Mouse (Mus musculus): Measurements from ENCODE around the gene Agmo.
A peak's percentile ranks its signal among the peaks of the same experiment; 100 is the strongest.

Agmo gene

DNA sequence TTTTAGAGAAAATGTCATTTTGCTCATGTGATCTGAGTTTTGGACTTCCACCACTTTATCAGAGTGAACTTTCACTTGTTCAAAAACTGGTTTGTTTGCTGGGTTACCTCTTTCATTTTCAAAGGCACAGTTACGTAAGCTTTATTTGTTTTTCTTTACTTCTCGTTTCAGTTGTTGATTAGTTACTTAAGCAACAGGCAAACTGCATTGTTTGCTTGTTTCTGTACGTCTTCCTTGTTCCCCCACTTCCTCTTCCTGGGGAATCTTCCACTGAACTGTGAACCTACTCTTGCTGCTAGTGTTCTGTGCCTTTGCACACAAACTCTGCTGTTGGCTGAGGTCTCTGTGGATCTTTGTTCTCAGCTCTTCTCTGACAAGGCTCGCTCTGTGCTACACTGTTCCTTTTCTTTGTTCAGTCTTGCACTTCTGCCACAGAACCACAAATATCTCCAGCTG, at the start of gene Agmo:
TSS of gene Agmo (plus strand) at position 76 of the 456 bp plus-strand sequence.
- DNase-seq (ENCODE audit: low spot score): peak; percentile 20

DNA sequence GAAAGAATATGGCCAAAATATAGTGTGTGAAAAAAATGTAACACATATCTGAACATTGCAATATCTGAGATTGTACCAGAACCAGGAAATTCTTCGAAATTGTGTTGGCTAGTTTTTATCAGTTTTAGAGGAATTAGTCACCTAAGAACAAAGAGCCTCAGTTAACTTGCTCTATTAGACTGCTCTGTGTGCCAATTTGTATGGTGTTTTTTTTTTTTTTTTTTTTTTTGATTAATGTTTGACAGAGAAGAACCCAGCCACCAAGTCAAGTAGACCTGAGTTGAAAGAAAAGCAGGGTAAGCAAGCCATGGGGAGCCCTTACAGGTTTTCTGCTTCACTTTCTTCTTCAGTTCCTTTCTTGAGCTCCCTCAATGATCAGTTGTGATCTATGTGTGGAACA, 10.3 kb upstream of the Agmo start:
- no peak for DNase-seq (ENCODE audit: low spot score)

DNA sequence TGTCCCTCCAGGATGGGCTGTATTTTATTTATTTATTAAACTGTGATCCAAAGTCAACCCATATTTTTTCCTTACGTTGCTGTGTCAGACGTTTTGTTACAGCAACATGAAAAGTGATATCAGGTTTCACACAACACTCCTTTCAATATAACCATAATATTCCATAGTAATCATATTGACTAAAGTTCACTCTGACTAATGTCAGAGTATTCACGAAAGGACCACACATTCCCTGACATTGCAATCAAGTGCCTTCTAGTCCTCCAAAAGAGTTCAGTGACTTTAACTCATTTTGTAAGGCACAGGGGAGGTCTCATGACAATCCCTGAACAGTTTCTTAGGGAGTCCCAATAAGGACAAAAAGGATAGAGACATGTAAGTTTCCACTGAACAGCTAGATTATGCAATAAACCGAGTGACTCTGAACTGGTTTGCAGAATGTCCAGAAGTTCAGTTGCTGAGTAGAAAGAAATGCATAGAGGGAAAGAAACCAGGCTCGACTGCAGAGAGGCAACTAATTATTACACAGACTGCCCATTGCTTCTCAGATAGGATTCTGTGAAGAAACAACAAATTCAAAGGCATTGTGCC, 371 bp upstream of the Agmo start:
- DNase-seq (ENCODE audit: low spot score): no peak

DNA sequence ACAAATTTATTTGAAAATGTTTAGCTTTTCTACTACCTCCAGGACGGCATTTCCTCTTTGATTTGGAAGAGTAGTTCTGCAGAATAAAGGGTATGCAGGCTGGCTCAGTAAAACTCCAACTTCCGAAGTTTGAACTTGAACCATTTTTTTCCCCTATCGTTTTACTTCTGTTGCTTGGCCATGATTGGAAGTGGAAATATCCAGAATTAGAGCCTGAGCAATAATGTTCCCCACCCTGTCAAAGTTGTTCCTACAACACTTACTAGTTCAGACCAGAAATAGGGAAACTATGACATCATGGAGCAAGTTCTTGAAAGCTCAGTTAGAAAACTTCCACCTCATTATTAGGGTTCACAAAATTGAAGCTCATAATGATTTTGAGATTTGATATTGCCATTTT, 1.0 kb downstream of the Agmo start:
- DNase-seq (ENCODE audit: low spot score): no peak

DNA sequence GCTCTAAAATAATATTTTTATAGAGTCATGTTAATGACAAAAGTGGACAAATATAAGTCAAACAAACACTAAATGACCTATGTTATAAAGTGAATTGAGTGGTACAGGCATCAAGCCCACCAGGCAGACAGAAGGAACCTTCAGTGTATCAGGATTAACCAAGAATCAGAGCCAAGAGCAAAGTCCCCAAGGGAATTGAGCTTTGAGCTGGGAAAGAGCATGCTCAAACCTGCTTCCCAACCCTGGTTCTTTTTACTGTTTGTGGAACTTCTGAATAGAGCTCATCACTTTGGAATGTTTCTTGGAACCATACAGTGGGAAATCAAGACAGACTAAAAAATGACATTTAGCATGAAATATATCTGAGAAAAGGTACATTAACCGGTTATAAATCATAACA, 3.4 kb downstream of the Agmo start:
- no peak for DNase-seq (ENCODE audit: low spot score)

DNA sequence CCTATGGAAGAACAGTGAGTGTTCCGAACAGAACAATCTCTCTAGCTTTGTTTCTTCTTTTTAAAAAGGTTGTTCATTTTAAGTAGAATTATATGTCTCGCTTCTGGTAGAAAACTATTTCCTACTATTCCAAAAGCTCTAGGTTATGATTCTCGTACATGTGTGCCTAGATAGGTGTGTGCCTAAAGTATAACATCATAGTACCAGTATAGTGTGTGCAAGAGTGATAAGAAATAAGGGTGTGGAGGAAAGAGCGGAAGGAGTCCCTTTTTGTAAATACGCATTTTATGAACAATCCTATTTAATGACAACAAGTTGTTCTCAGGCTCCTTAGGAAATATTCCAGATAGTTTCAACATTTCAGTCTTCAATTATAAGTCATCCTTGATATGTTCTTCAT, 10.2 kb downstream of the Agmo start:
- no peak for DNase-seq (ENCODE audit: low spot score)

DNA sequence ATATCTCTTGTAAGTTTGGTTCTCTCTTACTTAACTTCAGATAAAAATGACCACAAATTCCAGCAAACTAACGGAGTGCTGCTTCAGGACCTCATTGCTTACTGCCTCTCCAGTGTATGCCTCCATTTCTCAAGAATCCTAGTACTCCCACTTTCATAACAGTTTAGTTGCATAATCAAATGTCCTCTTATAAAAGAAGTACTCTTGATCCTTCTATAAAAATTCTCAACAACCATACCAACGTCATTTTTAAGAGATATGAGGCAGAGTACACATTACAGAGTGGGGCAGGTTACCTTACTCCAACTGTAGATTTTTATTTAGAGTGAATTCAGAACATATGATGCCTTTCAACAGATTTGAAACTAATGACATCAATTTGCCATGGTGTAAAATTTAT, 15.7 kb downstream of the Agmo start:
- no peak for DNase-seq (ENCODE audit: low spot score)

DNA sequence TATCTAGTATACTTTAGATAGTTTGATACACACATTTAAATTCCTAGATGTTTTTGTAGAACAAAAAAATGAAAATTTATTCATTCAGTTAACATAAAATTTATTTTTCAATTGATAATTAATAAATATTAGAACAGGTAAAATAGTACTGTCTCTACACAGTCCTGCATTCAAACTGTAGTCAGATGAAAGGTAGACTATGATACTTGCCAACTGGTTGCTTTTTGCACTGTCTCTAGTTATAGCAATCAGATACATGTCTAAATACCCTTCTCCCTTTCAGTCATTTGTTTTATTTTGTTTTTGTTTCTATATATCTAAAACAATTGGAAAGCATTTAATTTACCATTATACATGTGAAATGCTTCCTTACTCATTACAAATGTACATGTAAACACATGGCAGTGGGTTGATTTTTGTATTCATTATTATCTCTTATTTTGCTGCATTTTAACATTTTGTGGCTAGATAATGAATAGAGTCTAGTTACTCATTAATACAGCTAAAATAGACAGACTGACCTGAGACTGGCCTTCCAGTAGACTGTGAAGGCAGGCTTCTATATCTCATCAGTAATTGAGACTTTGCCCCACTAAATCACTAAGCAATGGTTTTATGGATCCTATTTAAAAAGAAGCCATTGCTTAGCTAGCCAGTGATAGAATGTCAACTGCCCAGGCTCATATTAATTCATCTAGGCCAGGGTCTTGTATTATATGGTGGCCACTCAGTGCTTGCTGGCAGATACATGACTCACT, 18.5 kb downstream of the Agmo start:
- DNase-seq (ENCODE audit: low spot score): no peak

DNA sequence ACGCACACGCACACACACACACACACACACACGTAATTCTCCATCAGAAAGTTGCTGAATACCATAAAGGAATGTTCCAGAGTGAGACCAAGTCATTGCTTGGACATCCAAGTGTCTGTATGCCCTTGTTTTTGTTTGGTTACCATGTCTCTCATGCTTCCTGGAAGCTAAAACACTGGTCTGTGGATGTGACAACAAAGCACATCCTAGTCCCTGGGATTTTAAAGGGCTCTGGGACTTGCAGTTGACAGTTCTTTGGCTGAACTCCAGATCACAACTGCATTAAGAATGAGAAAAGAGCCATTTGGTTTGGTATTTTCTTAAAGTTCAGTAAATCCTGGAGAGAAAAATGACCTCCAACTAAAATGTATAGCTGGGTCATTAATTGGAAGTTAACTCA, 22.2 kb downstream of the Agmo start:
- DNase-seq (ENCODE audit: low spot score): no peak

DNA sequence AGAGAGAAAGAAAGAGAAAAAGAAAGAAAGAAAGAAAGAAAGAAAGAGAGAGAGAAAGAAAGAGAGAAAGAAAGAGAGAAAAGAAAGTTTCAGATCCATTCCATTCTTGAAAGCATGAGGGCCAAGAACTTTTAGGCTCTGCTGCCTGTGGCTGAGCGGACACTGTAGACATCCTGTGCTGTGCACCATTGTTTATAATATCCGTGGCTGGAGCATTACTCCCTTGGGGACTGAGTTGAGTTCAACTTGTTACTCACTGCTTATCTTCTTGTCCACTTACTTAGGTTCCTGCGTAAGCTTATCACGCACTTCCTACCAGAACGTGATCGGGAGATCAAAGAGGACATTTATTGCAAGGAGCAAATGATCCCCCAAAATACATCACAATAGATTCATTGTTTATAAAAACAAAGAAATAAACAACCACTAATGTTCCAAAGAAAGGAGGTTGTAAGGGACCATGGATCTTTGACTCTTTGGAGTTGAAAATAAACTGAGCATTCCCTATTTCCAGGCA, 27.3 kb downstream of the Agmo start:
- no peak for DNase-seq (ENCODE audit: low spot score)

DNA sequence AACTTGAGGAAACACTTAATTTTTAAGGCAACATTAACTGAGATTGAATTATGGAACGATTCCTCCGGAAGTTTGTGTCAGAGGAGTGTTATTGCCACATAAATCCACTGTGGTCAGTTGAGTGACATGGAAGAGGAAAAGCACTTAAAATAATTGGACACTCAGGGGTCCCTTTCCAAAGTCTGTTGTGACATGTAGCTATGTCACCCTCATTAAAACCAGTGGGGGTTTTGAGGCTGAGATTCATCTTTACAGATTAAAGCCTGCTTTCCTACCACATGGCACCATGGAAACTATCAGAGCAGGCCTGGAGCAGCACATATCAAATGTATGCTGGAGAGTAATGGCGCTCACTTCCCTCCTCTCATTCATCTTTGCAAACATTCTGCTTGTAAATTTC, 31.2 kb downstream of the Agmo start:
- DNase-seq (ENCODE audit: low spot score): no peak

DNA sequence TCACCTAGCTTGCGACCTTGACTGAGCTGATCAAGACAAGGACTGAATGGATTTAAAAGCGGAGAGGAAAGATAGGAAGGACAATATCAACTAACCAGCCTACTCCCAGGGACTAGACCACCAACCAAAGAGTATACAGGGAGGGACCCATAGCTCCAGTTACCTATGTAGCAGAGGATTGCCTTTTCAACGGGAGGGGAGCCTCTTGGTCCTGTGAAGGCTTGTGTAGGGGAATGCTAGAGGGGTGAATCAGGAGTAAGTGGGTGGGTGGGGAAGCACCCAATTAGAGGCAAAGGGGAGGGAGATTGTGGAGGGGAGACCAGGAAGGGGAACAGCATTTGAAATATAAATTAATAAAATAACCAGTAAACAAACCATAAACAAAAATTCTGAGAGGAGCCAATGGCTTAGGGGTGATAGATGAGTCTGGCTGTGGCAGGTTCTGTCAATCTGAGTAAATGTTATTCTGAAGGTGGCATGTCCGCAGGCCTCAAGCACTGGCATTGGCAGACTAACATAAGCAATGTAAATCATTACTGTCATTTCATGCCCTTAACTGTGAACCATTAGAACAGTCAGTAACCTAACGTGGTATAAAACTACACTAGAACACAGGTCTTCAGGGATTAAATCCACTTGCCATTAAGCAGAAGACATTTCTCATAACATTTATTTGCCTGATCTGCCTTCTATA, 32.7 kb downstream of the Agmo start:
- no peak for DNase-seq (ENCODE audit: low spot score)

DNA sequence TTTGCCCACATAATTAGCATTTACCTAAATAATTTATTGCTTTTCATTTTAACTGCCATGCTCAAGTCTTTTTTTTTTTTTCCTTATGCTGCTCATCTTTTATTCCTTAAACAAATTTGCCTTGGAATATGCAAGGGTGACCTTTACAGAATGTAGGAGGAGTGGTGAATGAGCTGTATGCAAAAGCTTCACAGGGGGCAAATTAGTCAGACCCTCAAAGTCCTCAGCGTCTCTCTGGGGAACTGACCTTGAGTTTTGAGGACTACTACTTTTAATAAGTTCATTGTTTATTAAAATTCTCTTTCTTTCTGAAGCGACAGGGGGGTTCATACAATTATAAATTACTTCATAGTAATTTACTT, 33.2 kb downstream of the Agmo start:
- no peak for DNase-seq (ENCODE audit: low spot score)

DNA sequence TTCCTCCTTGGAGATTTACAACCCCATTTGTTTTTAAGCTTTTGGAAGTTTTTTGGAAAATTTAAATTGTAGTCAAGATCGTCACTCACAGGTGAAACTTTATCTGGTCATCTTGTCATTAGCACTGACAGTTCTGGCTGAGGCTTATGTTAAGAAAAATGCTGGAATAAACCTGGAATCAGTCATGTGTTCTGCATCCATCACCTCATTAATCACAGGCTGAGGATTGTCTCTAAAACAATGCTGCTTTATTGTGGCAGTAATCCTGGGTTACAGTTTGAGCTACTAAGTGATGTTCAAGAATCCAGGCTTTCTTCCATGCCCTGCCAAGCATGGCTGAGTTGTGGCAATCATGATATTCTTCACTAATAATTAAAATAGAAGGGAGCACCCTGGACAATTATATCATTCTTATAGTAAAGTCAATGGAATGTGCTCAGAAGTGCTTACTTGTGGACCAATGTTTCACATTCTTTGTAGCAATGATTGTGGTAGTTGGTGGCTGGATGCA, 65.6 kb downstream of the Agmo start:
- no peak for DNase-seq (ENCODE audit: low spot score)

DNA sequence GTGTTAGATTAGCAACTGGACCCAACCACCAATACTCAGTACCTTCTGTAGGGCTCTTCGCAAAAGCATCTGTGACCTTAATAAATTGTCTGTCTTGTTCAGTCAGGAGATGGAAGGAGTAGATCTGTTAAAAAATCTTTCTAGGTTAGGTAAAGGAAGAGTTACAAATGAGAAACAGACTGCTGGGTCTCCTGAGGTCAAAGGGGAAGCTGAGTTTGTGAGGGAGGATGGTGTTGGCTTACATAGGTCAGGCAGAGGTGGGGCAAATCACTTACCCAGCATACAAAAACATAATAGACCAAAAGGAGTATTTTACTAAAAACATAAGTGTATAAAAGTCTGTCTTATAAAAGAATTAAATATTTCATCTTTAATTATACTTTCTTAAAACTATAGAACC, 69.3 kb downstream of the Agmo start:
- DNase-seq (ENCODE audit: low spot score): no peak

DNA sequence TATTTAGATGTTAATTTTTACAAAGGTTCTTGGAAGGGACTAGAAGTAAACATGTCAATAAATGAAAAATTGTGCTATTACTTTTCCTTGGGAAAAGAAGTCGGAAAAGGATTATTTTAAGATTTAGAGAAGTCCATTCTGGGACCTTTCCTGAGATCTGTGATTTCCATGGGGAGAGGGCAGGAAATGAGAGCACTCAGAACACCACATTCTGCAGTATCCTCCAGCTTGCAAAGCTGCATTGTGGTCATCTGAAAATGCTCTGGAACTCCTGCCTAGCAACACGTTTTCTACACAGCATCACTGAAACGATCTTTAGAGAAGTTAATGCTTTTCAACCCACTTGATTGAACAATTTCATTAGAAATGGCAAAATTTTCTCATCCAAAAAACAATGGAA, 81.4 kb downstream of the Agmo start:
- no peak for DNase-seq (ENCODE audit: low spot score)

DNA sequence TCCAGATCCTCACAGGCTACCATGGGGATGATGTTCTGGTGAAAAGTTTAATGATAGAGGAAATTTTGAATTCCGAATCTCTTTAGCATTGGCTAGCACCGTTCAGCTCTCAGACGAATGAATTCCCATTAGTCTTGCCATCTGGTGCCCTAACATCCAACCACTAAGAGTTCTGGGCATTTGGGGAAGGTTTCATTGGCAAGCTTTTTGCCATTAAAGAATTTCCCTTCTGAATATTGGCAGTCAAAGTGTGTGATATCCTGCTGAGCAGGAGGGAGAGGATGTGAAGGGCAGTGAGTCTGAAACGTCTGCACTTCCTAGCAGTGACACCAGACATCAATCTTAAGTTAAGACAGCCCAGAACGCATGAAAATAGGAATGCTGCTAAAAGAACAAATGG, 93.5 kb downstream of the Agmo start:
- no peak for DNase-seq (ENCODE audit: low spot score)

DNA sequence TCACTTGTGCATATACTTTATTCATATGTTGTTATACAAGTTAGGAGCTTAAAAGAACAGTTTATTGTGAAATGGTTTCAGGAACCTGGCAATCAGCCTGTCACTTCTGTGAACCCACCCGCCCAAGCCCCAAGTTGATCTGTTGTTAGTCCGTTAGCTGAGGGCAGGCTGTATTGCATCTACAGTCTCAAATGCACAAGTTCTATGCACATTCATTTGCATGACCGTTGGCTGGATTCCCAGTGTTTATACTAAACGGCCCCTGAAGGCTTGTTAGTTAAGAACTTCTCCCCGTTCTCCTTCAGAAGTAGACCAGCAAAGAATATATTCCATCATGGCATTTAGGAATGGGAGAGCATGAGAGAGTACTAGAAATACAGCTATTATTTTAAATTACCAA, 102.8 kb downstream of the Agmo start:
- DNase-seq (ENCODE audit: low spot score): no peak

DNA sequence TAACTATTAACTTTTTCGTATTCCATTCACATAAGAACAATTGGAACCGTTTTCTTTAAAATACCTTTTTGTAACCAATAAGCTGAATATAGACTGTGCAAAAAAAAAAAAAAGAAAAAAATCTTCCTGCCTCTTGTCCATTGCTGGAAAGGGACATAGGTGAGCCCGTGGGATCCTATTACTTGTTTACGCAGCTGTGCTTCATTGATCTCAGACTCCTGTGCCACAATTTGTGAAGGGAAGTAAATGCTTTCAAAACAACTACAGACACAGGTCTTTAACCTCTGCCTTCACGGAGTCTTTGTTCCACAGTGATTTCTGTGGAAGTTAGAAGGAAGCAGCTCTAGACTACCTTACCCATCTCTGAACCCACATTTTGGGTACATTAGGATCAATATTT, 104.3 kb downstream of the Agmo start:
- no peak for DNase-seq (ENCODE audit: low spot score)

DNA sequence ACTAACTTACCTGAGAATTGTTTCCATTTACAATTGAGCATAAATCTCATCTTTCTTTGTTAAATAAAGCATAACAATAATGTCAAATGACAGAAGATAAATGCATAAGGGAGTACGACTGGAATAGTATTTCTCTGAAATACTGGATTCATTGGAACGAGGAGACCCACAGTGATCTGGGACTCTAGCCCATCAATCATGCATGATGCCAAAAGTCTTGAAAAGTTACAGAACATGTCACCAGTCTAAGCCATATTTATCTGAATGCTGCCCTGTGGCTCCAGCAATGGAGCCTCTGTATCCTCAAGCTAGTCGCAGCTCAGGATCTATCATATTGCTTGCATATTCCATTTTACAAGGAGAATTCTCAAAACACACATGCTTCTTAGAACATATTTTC, 150.9 kb downstream of the Agmo start:
- DNase-seq (ENCODE audit: low spot score): no peak

DNA sequence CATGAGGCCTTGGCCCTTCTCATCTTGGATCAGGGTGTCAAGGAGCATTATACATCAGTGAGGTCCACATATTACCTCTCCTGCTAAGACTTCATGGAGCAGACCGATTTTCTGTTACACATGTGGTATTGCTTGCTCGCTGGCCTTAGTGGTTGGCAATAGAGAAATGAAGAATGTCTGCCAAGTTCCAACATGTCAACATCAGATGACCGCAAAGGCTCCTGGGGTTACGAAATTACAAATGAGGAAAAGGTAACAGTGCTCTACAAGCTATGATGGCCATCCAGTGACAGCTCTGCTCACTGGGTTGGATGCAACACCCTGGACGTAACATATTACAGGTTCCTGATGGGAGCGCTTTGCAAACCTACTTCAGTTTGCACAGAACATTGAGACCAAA, 161.1 kb downstream of the Agmo start:
- no peak for DNase-seq (ENCODE audit: low spot score)

DNA sequence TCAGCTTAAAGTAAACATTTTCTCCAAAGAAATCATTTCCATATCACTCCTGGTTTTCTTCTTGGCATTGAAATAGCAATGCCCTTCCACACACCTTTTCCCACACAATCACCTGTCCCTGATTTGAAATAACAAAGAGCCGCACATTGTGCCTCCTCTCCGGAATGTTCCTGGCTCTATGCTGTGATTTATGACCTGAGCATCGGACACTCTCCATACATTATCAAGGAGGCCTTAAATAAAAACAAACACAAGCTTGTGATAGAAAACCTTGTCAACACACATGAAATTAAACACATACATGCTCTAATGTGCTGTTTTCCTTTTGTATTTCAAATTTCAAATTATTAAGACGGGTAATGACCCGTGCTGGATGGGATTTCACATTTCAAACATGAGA, 184.9 kb downstream of the Agmo start:
- no peak for DNase-seq (ENCODE audit: low spot score)

DNA sequence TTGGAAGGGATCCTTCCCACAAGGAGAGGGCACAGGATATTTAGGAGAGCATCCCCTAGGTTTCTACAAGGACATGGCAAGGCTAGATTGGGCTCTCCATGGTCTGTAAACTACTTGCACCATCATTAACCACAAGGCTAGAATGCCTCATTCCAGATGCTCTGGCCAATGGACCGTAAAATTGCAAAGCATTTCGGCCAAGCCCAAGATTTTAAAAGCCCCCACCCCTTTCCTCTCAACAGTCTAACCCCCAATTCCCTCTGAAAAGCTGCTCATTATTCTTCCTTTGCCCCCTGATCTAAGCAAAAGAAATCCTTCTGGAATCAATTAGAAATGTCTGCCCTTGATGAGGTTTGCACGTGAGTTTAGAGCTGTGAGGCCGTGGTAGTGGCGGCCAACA, 185.3 kb downstream of the Agmo start:
- no peak for DNase-seq (ENCODE audit: low spot score)

All from testis, postnatal 14 days (tissue).